Mouse (Mus musculus) thymus, adult 2 months (tissue): ENCODE data around the gene Dock1. TPM values are rescaled to one million over a fixed set of nuclear protein-coding genes. Genes with fewer than 3 reads are reported as not detected.

Experiments used
- DNase-seq: peaks from one replicate; pipeline ENCODE4 v3.0.0; 2021
- H3K27ac ChIP-seq: fragments of 200-500 bp; 2 replicates; pipeline ENCODE4 v1.5.1; 2012; ENCODE audit warnings: low read length, control low read depth; ENCODE audit not compliant: control insufficient read depth, insufficient read depth
- H3K27me3 ChIP-seq: fragments of 200-500 bp; 2 replicates; pipeline ENCODE4 v1.6.1; 2012; ENCODE audit warnings: mild to moderate bottlenecking, low read length, moderate library complexity, mixed read lengths; ENCODE audit not compliant: control insufficient read depth, insufficient read depth
- H3K36me3 ChIP-seq: fragments of 200-500 bp; 2 replicates; pipeline ENCODE4 v1.6.1; 2012; ENCODE audit warnings: mild to moderate bottlenecking, low read length, moderate library complexity; ENCODE audit not compliant: control insufficient read depth, insufficient read depth
- H3K4me1 ChIP-seq: fragments of 200-500 bp; replicated peaks from 2 replicates; pipeline ENCODE4 v1.6.1; 2012; ENCODE audit warnings: low read length; ENCODE audit not compliant: control insufficient read depth, insufficient read depth
- H3K4me3 ChIP-seq: fragments of 200-500 bp; 2 replicates; pipeline ENCODE4 v1.5.1; 2012; ENCODE audit warnings: mild to moderate bottlenecking, low read length, control low read depth, moderate library complexity; ENCODE audit not compliant: control insufficient read depth, insufficient read depth
- CTCF ChIP-seq: fragments of 200-500 bp; IDR thresholded peaks from 2 replicates; pipeline ENCODE4 v1.5.1; 2012; ENCODE audit warnings: mild to moderate bottlenecking, control low read depth, low read length, moderate library complexity, borderline replicate concordance; ENCODE audit not compliant: control insufficient read depth, poor library complexity, insufficient read depth; ENCODE audit errors: extremely low read depth
- POLR2A ChIP-seq: fragments of 200-500 bp; IDR thresholded peaks from 2 replicates; pipeline ENCODE4 v1.6.1; 2012; ENCODE audit warnings: mild to moderate bottlenecking, low read length, control low read depth, moderate library complexity; ENCODE audit not compliant: control insufficient read depth, poor library complexity, insufficient read depth; ENCODE audit errors: extremely low read depth
- WGBS: fragments of 180-500 bp; shearing (Covaris S2); methylation state at CpG from one replicate; pipeline ENCODE4 v1.1.7; 2018; 5-methylcytosine and 5-hydroxymethylcytosine counted together
- polyA plus RNA-seq: library from polyadenylated mRNA; depleted of rRNA; stranded (reverse); fragments of >200 nt; gene quantifications from 2 replicates; pipeline ENCODE4 v1.2.3, GENCODE M21; 2012

The Dock1 gene
- polyA plus RNA-seq, 1 experiment: 3.2 TPM

GRCm38 (mm10) chr7:135125296-135126065, 455.0 kb downstream of the Dock1 start:
- WGBS: 97% methylated on average over 10 of the region's 10 CpGs
- no peaks in the 10 kb centered on the region for H3K4me1 ChIP-seq
- H3K27ac ChIP-seq: no peak overlapping the region
- H3K36me3 ChIP-seq: no peaks in the 10 kb centered on the region
- H3K27me3 ChIP-seq: no peaks in the 10 kb centered on the region
- no peak overlapping the region for H3K4me3 ChIP-seq
- DNase-seq: no peak
- TF ChIP-seq POLR2A (no peak), CTCF (no peak)

- TF ChIP-seq CTCF (no peak), POLR2A (no peak)
- WGBS: 92% methylated on average over 4 of the region's 4 CpGs
- Histone ChIP-seq H3K4me3 (no peak overlapping the region), H3K36me3 (no peaks in the 10 kb centered on the region), H3K27me3 (no peaks in the 10 kb centered on the region), H3K27ac (no peak overlapping the region), H3K4me1 (no peaks in the 10 kb centered on the region)
- DNase-seq: no peak
Measured at GRCm38 (mm10) chr7:135132461-135132860, 462.0 kb downstream of the Dock1 start.

GRCm38 (mm10) chr7:135134619-135135018, 464.2 kb downstream of the Dock1 start:
- H3K4me3 ChIP-seq: no peak overlapping the region
- no peak for DNase-seq
- no peaks in the 10 kb centered on the region for H3K27me3 ChIP-seq
- H3K4me1 ChIP-seq: no peaks in the 10 kb centered on the region
- WGBS: 96% methylated on average over 12 of the region's 12 CpGs
- TF ChIP-seq CTCF (no peak), POLR2A (no peak)
- no peaks in the 10 kb centered on the region for H3K36me3 ChIP-seq
- no peak overlapping the region for H3K27ac ChIP-seq

- no peak for DNase-seq
- no peaks in the 10 kb centered on the region for H3K36me3 ChIP-seq
Measured at GRCm38 (mm10) chr7:135139153-135139612, 468.7 kb downstream of the Dock1 start.

GRCm38 (mm10) chr7:135144731-135145130, 474.3 kb downstream of the Dock1 start:
- WGBS: 96% methylated on average over 4 of the region's 4 CpGs

More at GRCm38 (mm10) chr7:135139153-135139612, 468.7 kb downstream of the Dock1 start:
- Histone ChIP-seq H3K4me3 (no peak overlapping the region), H3K4me1 (no peaks in the 10 kb centered on the region), H3K27ac (no peak overlapping the region), H3K27me3 (no peaks in the 10 kb centered on the region)
- 46% methylated on average over 5 of the region's 5 CpGs for WGBS
- TF ChIP-seq POLR2A (no peak), CTCF (no peak)

GRCm38 (mm10) chr7:135150926-135151325, 480.5 kb downstream of the Dock1 start:
- no peaks in the 10 kb centered on the region for H3K36me3 ChIP-seq
- TF ChIP-seq POLR2A (no peak), CTCF (no peak)
- H3K4me1 ChIP-seq: no peaks in the 10 kb centered on the region
- H3K4me3 ChIP-seq: no peak overlapping the region
- no peaks in the 10 kb centered on the region for H3K27me3 ChIP-seq
- DNase-seq: no peak
- no peak overlapping the region for H3K27ac ChIP-seq
- WGBS: 95% methylated on average over 2 of the region's 2 CpGs

More at GRCm38 (mm10) chr7:135144731-135145130, 474.3 kb downstream of the Dock1 start:
- no peak for DNase-seq
- no peaks in the 10 kb centered on the region for H3K27me3 ChIP-seq
- H3K36me3 ChIP-seq: no peaks in the 10 kb centered on the region
- no peak overlapping the region for H3K27ac ChIP-seq
- H3K4me3 ChIP-seq: no peak overlapping the region
- H3K4me1 ChIP-seq: no peaks in the 10 kb centered on the region
- no peak for TF ChIP-seq CTCF
